24 mouse cellular contexts compared by ENCODE assay signal in genomic region chr15:77039211-77039700, GRCm38 (mm10). TPM values are rescaled to one million over a fixed set of nuclear protein-coding genes. Genes with fewer than 3 reads are reported as not detected.
DNase-seq lines count a peak whose midpoint lies in the region; ATAC-seq lines count a peak whose summit lies in the region.
"Had no signal": no experiment of that assay in that cellular context is flagged by ENCODE, and none has a peak within 500 bp of the region (broad histone marks: within the 10 kb centered on the region; RNA-seq: fewer than 3 reads in every experiment).

No protein-coding gene starts in this region.

- H3K4me1 ChIP-seq in forebrain, embryonic 10.5 days: peaks cover 49% of the 10 kb centered on the region
- H3K4me1 ChIP-seq in forebrain, embryonic 15.5 days: 0 out of 2 replicates have a peak, but pooled peaks cover 11% of the 10 kb centered on the region
- peaks cover 63% of the 10 kb centered on the region for H3K4me1 ChIP-seq in heart, embryonic 15.5 days (replicated peaks)
- peaks cover 60% of the 10 kb centered on the region for H3K4me1 ChIP-seq in limb, embryonic 10.5 days

- DNase-seq in forebrain, embryonic 10.5 days (ENCODE audit: extremely low spot score, low spot score): no peak
- DNase-seq in heart, adult 8-10 months (ENCODE audit: low spot score): no peak
- no peak for DNase-seq in limb, embryonic 10.5 days (ENCODE audit: low spot score)
- DNase-seq in lung, adult 18-20 months: no peak
- DNase-seq in kidney, postnatal 36 days: no peak
- DNase-seq: adrenal gland, postnatal 36 days; cerebellum, adult 18-20 months; gastrocnemius, postnatal 14 days; kidney, adult 9 months; kidney, postnatal 4 days; layer of hippocampus, adult 9-11 months; right cerebral cortex, postnatal 4 days; thymus, adult 2 months had no signal

- ATAC-seq in forebrain, embryonic 15.5 days (replicated peaks): no peak
- no peak for ATAC-seq in heart, embryonic 15.5 days (replicated peaks; ENCODE audit: insufficient number of reproducible peaks, insufficient read depth, low FRiP score, low read depth)
- ATAC-seq: CD4-positive, CD25-positive, alpha-beta regulatory T cell, adult 4 months; forebrain, embryonic 13.5 days had no signal

- H3K27ac ChIP-seq in forebrain, embryonic 10.5 days: 0 out of 2 replicates have a peak overlapping the region, but pooled peaks have one; percentile 51
- H3K27ac ChIP-seq in forebrain, embryonic 15.5 days (replicated peaks): no peak overlapping the region
- peak overlapping the region; percentile 4 for H3K27ac ChIP-seq in heart, embryonic 15.5 days
- peak overlapping the region; percentile 86; the same call in 1 of the 2 replicates for H3K27ac ChIP-seq in limb, embryonic 10.5 days
- H3K27ac ChIP-seq: forebrain, embryonic 13.5 days; hindbrain, embryonic 13.5 days; liver, embryonic 14.5 days; macrophage; midbrain, embryonic 12.5 days; neural tube, embryonic 12.5 days had no signal

- no peak overlapping the region for H3K4me2 ChIP-seq in forebrain, embryonic 15.5 days (replicated peaks)
- H3K4me2 ChIP-seq in heart, embryonic 15.5 days: no peak overlapping the region
- H3K4me2 ChIP-seq: forebrain, embryonic 13.5 days; hindbrain, embryonic 13.5 days; midbrain, embryonic 12.5 days; neural tube, embryonic 12.5 days had no signal

- H3K9me3 ChIP-seq in forebrain, embryonic 10.5 days: no peaks in the 10 kb centered on the region
- H3K9me3 ChIP-seq in forebrain, embryonic 15.5 days: no peaks in the 10 kb centered on the region
- H3K9me3 ChIP-seq in heart, embryonic 15.5 days (replicated peaks): no peaks in the 10 kb centered on the region
- H3K9me3 ChIP-seq in limb, embryonic 10.5 days (replicated peaks): no peaks in the 10 kb centered on the region
- H3K9me3 ChIP-seq: forebrain, embryonic 13.5 days; hindbrain, embryonic 13.5 days; midbrain, embryonic 12.5 days; neural tube, embryonic 12.5 days had no signal

- no peaks in the 10 kb centered on the region for H3K27me3 ChIP-seq in forebrain, embryonic 10.5 days (ENCODE audit: poor library complexity, severe bottlenecking)
- no peaks in the 10 kb centered on the region for H3K27me3 ChIP-seq in forebrain, embryonic 15.5 days
- no peaks in the 10 kb centered on the region for H3K27me3 ChIP-seq in heart, embryonic 15.5 days
- no peaks in the 10 kb centered on the region for H3K27me3 ChIP-seq in limb, embryonic 10.5 days (ENCODE audit: low read depth, poor library complexity, severe bottlenecking)
- H3K27me3 ChIP-seq: forebrain, embryonic 13.5 days; hindbrain, embryonic 13.5 days; midbrain, embryonic 12.5 days; neural tube, embryonic 12.5 days had no signal

- no peaks in the 10 kb centered on the region for H3K36me3 ChIP-seq in forebrain, embryonic 10.5 days (replicated peaks)
- H3K36me3 ChIP-seq in forebrain, embryonic 15.5 days: no peaks in the 10 kb centered on the region
- no peaks in the 10 kb centered on the region for H3K36me3 ChIP-seq in heart, embryonic 15.5 days
- H3K36me3 ChIP-seq in limb, embryonic 10.5 days: no peaks in the 10 kb centered on the region
- H3K36me3 ChIP-seq: hindbrain, embryonic 13.5 days; midbrain, embryonic 12.5 days; neural tube, embryonic 12.5 days had no signal

- H3K4me3 ChIP-seq in forebrain, embryonic 10.5 days: no peak overlapping the region
- no peak overlapping the region for H3K4me3 ChIP-seq in forebrain, embryonic 15.5 days
- H3K4me3 ChIP-seq in heart, embryonic 15.5 days: no peak overlapping the region
- H3K4me3 ChIP-seq in limb, embryonic 10.5 days: no peak overlapping the region
- H3K4me3 ChIP-seq: forebrain, embryonic 13.5 days; hindbrain, embryonic 13.5 days; midbrain, embryonic 12.5 days; neural tube, embryonic 12.5 days had no signal

- H3K9ac ChIP-seq in forebrain, embryonic 15.5 days (replicated peaks): no peak overlapping the region
- H3K9ac ChIP-seq in heart, embryonic 15.5 days: no peak overlapping the region
- H3K9ac ChIP-seq: forebrain, embryonic 13.5 days; hindbrain, embryonic 13.5 days; liver, embryonic 14.5 days; midbrain, embryonic 12.5 days; neural tube, embryonic 12.5 days had no signal

- 57% methylated on average over 9 of the region's 9 CpGs for WGBS in forebrain, embryonic 10.5 days
- 86% methylated on average over 7 of the region's 9 CpGs for WGBS in forebrain, embryonic 15.5 days
- 61% methylated on average over 9 of the region's 9 CpGs for WGBS in heart, embryonic 15.5 days
- 46% methylated on average over 8 of the region's 9 CpGs for WGBS in limb, embryonic 10.5 days

RNA-seq across cellular contexts. Expression of gene Apol6, which starts 5.3 kb away (rescaled TPM):
- polyA plus RNA-seq in forebrain, embryonic 10.5 days (2016; fragmentation: Nextera tagmentation; extraction: Ambion mirVana): 0.10 TPM in 1 of 2 replicates, not detected in the other
- not detected in 2 replicates for polyA plus RNA-seq in forebrain, embryonic 15.5 days (2015; fragmentation: Nextera tagmentation; extraction: Ambion mirVana)
- 0.19 and 0.26 TPM in 2 replicates for polyA plus RNA-seq in heart, embryonic 15.5 days (2015; fragmentation: Nextera tagmentation; extraction: Ambion mirVana)
- 1 to 10 TPM in 2 of 4 experiments, under 1 TPM in 2; 0.49 to 1.5 (median 1.0) TPM for total RNA-seq in heart, adult 8-10 months (2022)
- polyA plus RNA-seq in limb, embryonic 10.5 days (2016; fragmentation: Nextera tagmentation; extraction: Ambion mirVana): 0.14 TPM in 1 of 2 replicates, not detected in the other
- total RNA-seq: MEL had no signal
- polyA plus RNA-seq: CD4-positive, CD25-positive, alpha-beta regulatory T cell, adult 4 months; forebrain, embryonic 13.5 days; hindbrain, embryonic 13.5 days; limb, embryonic 11.5 days; macrophage; midbrain, embryonic 12.5 days; neural tube, embryonic 12.5 days had no signal

RNA-seq across cellular contexts. Expression of gene Mb, which starts 11.2 kb away (rescaled TPM):
- polyA plus RNA-seq in forebrain, embryonic 10.5 days (2016; fragmentation: Nextera tagmentation; extraction: Ambion mirVana): 0.20 and 0.27 TPM in 2 replicates
- 0.31 TPM in 1 of 2 replicates, not detected in the other for polyA plus RNA-seq in forebrain, embryonic 15.5 days (2015; fragmentation: Nextera tagmentation; extraction: Ambion mirVana)
- polyA plus RNA-seq in heart, embryonic 15.5 days (2015; fragmentation: Nextera tagmentation; extraction: Ambion mirVana): 776 and 844 TPM in 2 replicates
- total RNA-seq in heart, adult 8-10 months (2022): over 10,000 TPM; 20,391 to 21,800 (median 21,272) TPM
- polyA plus RNA-seq in limb, embryonic 10.5 days (2016; fragmentation: Nextera tagmentation; extraction: Ambion mirVana): 0.44 and 0.60 TPM in 2 replicates
- total RNA-seq: MEL had no signal
- polyA plus RNA-seq: CD4-positive, CD25-positive, alpha-beta regulatory T cell, adult 4 months; forebrain, embryonic 13.5 days; macrophage; midbrain, embryonic 12.5 days had no signal

Comparison
In these comparisons a context has a peak if more than half of its experiments do, and no peak if none do; other contexts are left out.
1. RNA of gene Mb, which starts 11.2 kb away (polyA plus RNA-seq): 776 to 844 TPM in heart, embryonic 15.5 days; 0.44 to 0.60 TPM in limb, embryonic 10.5 days, 0.20 to 0.27 TPM in forebrain, embryonic 10.5 days and 0.31 TPM in forebrain, embryonic 15.5 days; every median in the first group is over 100 times any median in the second.